Mouse (Mus musculus) MEL (cell line): Measurements from ENCODE around the gene Card10. TPM values are rescaled to one million over a fixed set of nuclear protein-coding genes. Genes with fewer than 3 reads are reported as not detected.

Source experiments
- DNase-seq: peaks from one replicate; pipeline ENCODE4 v3.0.0; 2011; ENCODE audit warnings: low read depth, low spot score
- H3K27ac ChIP-seq: 2 replicates; pipeline ENCODE4 v1.5.1; 2012; ENCODE audit warnings: low read depth, mild to moderate bottlenecking, control low read depth, low read length, moderate library complexity; ENCODE audit not compliant: control insufficient read depth
- H3K27me3 ChIP-seq, 2 experiments: fragments of 150-350 bp in 1 of 2; sonication (generic) in 1 of 2; 2 replicates each; pipeline ENCODE4 v1.6.1; 2012; ENCODE audit warnings: low read length in 2 of 2, mild to moderate bottlenecking in 2 of 2, improper control_type of control experiment in 1 of 2, moderate library complexity in 1 of 2; ENCODE audit not compliant: insufficient read depth in 2 of 2, control insufficient read depth in 1 of 2
- H3K36me3 ChIP-seq, 2 experiments: 2 replicates each; pipeline ENCODE4 v1.6.1; 2012 to 2014; ENCODE audit warnings: low read length in 2 of 2, improper control_type of control experiment in 1 of 2, inconsistent platforms in 1 of 2, mild to moderate bottlenecking in 1 of 2; ENCODE audit not compliant: insufficient read depth in 2 of 2, control insufficient read depth in 1 of 2
- H3K4me1 ChIP-seq, 2 experiments: fragments of 150-350 bp in 1 of 2; sonication (generic) in 1 of 2; 2 replicates each; pipeline ENCODE4 v1.6.1; 2012; ENCODE audit warnings: low read length in 2 of 2, improper control_type of control experiment in 1 of 2, mild to moderate bottlenecking in 1 of 2; ENCODE audit not compliant: insufficient read depth in 2 of 2, control insufficient read depth in 1 of 2
- H3K4me3 ChIP-seq, 2 experiments: fragments of 150-350 bp in 1 of 2; sonication (generic) in 1 of 2; 2 replicates each; pipeline ENCODE4 v1.5.1; 2012; ENCODE audit warnings: low read depth in 2 of 2, low read length in 2 of 2, mild to moderate bottlenecking in 2 of 2, moderate library complexity in 2 of 2, control low read depth in 1 of 2, improper control_type of control experiment in 1 of 2; ENCODE audit not compliant: control insufficient read depth in 1 of 2, insufficient read depth in 1 of 2
- H3K79me2 ChIP-seq: 2 replicates; pipeline ENCODE4 v1.6.1; 2012; ENCODE audit warnings: mild to moderate bottlenecking, low read length, moderate library complexity; ENCODE audit not compliant: control insufficient read depth, poor library complexity, insufficient read depth
- H3K9ac ChIP-seq: 2 replicates; pipeline ENCODE4 v1.6.1; 2012; ENCODE audit warnings: low read depth, mild to moderate bottlenecking, control low read depth, low read length, moderate library complexity; ENCODE audit not compliant: control insufficient read depth, poor library complexity, severe bottlenecking
- H3K9me3 ChIP-seq: fragments of 150-350 bp; sonication (generic); replicated peaks from 2 replicates; pipeline ENCODE4 v1.6.1; 2012; ENCODE audit warnings: mild to moderate bottlenecking, low read length, improper control_type of control experiment, moderate library complexity; ENCODE audit not compliant: insufficient read depth
- CHD1 ChIP-seq: IDR thresholded peaks from 2 replicates; pipeline ENCODE4 v1.6.1; 2012; ENCODE audit warnings: low read depth, mild to moderate bottlenecking, inconsistent platforms, low read length, improper control_type of control experiment
- CHD2 ChIP-seq: IDR thresholded peaks from 2 replicates; pipeline ENCODE4 v1.6.1; 2011; ENCODE audit warnings: low read length, improper control_type of control experiment
- CTCF ChIP-seq, 3 experiments: IDR thresholded peaks in 2 of 3; conservative IDR thresholded peaks in 1 of 3; 2 replicates each; pipeline ENCODE4 v1.5.1; 2011 to 2012; ENCODE audit warnings: low read length in 3 of 3, low read depth in 2 of 3, mild to moderate bottlenecking in 2 of 3, improper control_type of control experiment in 1 of 3, inconsistent platforms in 1 of 3, mixed read lengths in 1 of 3, moderate library complexity in 1 of 3; ENCODE audit not compliant: control insufficient read depth in 1 of 3, insufficient read depth in 1 of 3, poor library complexity in 1 of 3, severe bottlenecking in 1 of 3
- ELF1 ChIP-seq: IDR thresholded peaks from 2 replicates; pipeline ENCODE4 v1.6.1; 2014; ENCODE audit warnings: low read depth, mild to moderate bottlenecking, inconsistent platforms, low read length, improper control_type of control experiment, moderate library complexity
- EP300 ChIP-seq, 2 experiments: IDR thresholded peaks; 2 replicates each; pipeline ENCODE4 v1.6.1; 2011; ENCODE audit warnings: improper control_type of control experiment in 2 of 2, low read length in 2 of 2, low read depth in 1 of 2, mild to moderate bottlenecking in 1 of 2
- ETS1 ChIP-seq: IDR thresholded peaks from 2 replicates; pipeline ENCODE4 v1.6.1; 2012; ENCODE audit warnings: low read depth, mild to moderate bottlenecking, inconsistent platforms, low read length, improper control_type of control experiment, moderate library complexity
- GABPA ChIP-seq: IDR thresholded peaks from 2 replicates; pipeline ENCODE4 v1.6.1; 2012; ENCODE audit warnings: low read depth, mild to moderate bottlenecking, inconsistent platforms, low read length, improper control_type of control experiment, moderate library complexity
- GATA1 ChIP-seq: IDR thresholded peaks from 2 replicates; pipeline ENCODE4 v1.6.1; 2011; ENCODE audit warnings: low read depth, low read length, improper control_type of control experiment
- HCFC1 ChIP-seq: IDR thresholded peaks from 2 replicates; pipeline ENCODE4 v1.6.1; 2012; ENCODE audit warnings: low read depth, mild to moderate bottlenecking, inconsistent platforms, low read length, improper control_type of control experiment, moderate library complexity
- JUND ChIP-seq: IDR thresholded peaks from 2 replicates; pipeline ENCODE4 v1.6.1; 2011; ENCODE audit warnings: low read depth, mild to moderate bottlenecking, improper control_type of control experiment, low read length
- KAT2A ChIP-seq: conservative IDR thresholded peaks from 2 replicates; pipeline ENCODE4 v1.6.1; 2012; ENCODE audit warnings: low read depth, low read length, improper control_type of control experiment, inconsistent platforms
- MAFK ChIP-seq: IDR thresholded peaks from 2 replicates; pipeline ENCODE4 v1.6.1; 2011; ENCODE audit warnings: low read depth, mild to moderate bottlenecking, low read length, improper control_type of control experiment, borderline replicate concordance
- MAX ChIP-seq: IDR thresholded peaks from 2 replicates; pipeline ENCODE4 v1.6.1; 2011; ENCODE audit warnings: low read length, improper control_type of control experiment
- MAZ ChIP-seq: IDR thresholded peaks from 2 replicates; pipeline ENCODE4 v1.6.1; 2012; ENCODE audit warnings: low read depth, mild to moderate bottlenecking, inconsistent platforms, low read length, improper control_type of control experiment
- MEF2A ChIP-seq: IDR thresholded peaks from 2 replicates; pipeline ENCODE4 v1.6.1; 2014; ENCODE audit warnings: low read depth, mild to moderate bottlenecking, inconsistent platforms, low read length, improper control_type of control experiment; ENCODE audit not compliant: poor library complexity, insufficient replicate concordance, severe bottlenecking; ENCODE audit errors: extremely low read depth
- MXI1 ChIP-seq: IDR thresholded peaks from 2 replicates; pipeline ENCODE4 v1.6.1; 2011; ENCODE audit warnings: mild to moderate bottlenecking, low read depth, low read length, improper control_type of control experiment
- MYB ChIP-seq: IDR thresholded peaks from 2 replicates; pipeline ENCODE4 v1.6.1; 2011; ENCODE audit warnings: mild to moderate bottlenecking, low read depth, low read length, improper control_type of control experiment
- MYC ChIP-seq: IDR thresholded peaks from 2 replicates; pipeline ENCODE4 v1.6.1; 2011; ENCODE audit warnings: low read depth, mild to moderate bottlenecking, low read length, improper control_type of control experiment, moderate library complexity
- NELFE ChIP-seq: IDR thresholded peaks from 2 replicates; pipeline ENCODE4 v1.6.1; 2011; ENCODE audit warnings: low read depth, low read length, improper control_type of control experiment
- POLR2A ChIP-seq, 2 experiments: IDR thresholded peaks; 2 replicates each; pipeline ENCODE4 v1.6.1; 2011 to 2012; ENCODE audit warnings: low read length in 2 of 2, mild to moderate bottlenecking in 2 of 2, control low read depth in 1 of 2, improper control_type of control experiment in 1 of 2, low read depth in 1 of 2, moderate library complexity in 1 of 2; ENCODE audit not compliant: control insufficient read depth in 1 of 2, insufficient read depth in 1 of 2, poor library complexity in 1 of 2
- POLR2AphosphoS2 ChIP-seq: IDR thresholded peaks from 2 replicates; pipeline ENCODE4 v1.6.1; 2011; ENCODE audit warnings: low read length, improper control_type of control experiment
- POLR2AphosphoS5 ChIP-seq: IDR thresholded peaks from 2 replicates; pipeline ENCODE4 v1.6.1; 2012; ENCODE audit warnings: low read depth, borderline replicate concordance, mild to moderate bottlenecking, inconsistent platforms, low read length, moderate library complexity, mixed read lengths
- RAD21 ChIP-seq: IDR thresholded peaks from 2 replicates; pipeline ENCODE4 v1.6.1; 2011; ENCODE audit warnings: mild to moderate bottlenecking, low read depth, low read length, improper control_type of control experiment
- RCOR1 ChIP-seq: IDR thresholded peaks from 2 replicates; pipeline ENCODE4 v1.6.1; 2012; ENCODE audit warnings: low read depth, mild to moderate bottlenecking, inconsistent platforms, low read length, improper control_type of control experiment
- SIN3A ChIP-seq: IDR thresholded peaks from 2 replicates; pipeline ENCODE4 v1.6.1; 2012; ENCODE audit warnings: low read length, improper control_type of control experiment, inconsistent platforms
- SMC3 ChIP-seq: IDR thresholded peaks from 2 replicates; pipeline ENCODE4 v1.6.1; 2011; ENCODE audit warnings: low read depth, low read length, improper control_type of control experiment
- USF1 ChIP-seq: IDR thresholded peaks from 2 replicates; pipeline ENCODE4 v1.6.1; 2014; ENCODE audit warnings: low read depth, mild to moderate bottlenecking, inconsistent platforms, low read length, improper control_type of control experiment, moderate library complexity
- USF2 ChIP-seq, 2 experiments: IDR thresholded peaks; 2 replicates each; pipeline ENCODE4 v1.6.1; 2011 to 2012; ENCODE audit warnings: improper control_type of control experiment in 2 of 2, low read length in 2 of 2, borderline replicate concordance in 1 of 2, inconsistent platforms in 1 of 2, low read depth in 1 of 2, mild to moderate bottlenecking in 1 of 2; ENCODE audit not compliant: insufficient read depth in 1 of 2
- ZC3H11A ChIP-seq: IDR thresholded peaks from 2 replicates; pipeline ENCODE4 v1.6.1; 2012; ENCODE audit warnings: low read depth, mild to moderate bottlenecking, inconsistent platforms, low read length, improper control_type of control experiment
- ZKSCAN1 ChIP-seq: IDR thresholded peaks from 2 replicates; pipeline ENCODE4 v1.6.1; 2012; ENCODE audit warnings: low read depth, mild to moderate bottlenecking, inconsistent platforms, low read length, improper control_type of control experiment, moderate library complexity
- ZNF384 ChIP-seq: IDR thresholded peaks from 2 replicates; pipeline ENCODE4 v1.6.1; 2012; ENCODE audit warnings: low read depth, mild to moderate bottlenecking, inconsistent platforms, low read length, improper control_type of control experiment
- polyA plus RNA-seq, 2 experiments: library from polyadenylated mRNA; stranded (reverse) in 1 of 2; unstranded in 1 of 2; fragments of >175 nt in 1 of 2; fragments of >200 nt in 1 of 2; gene quantifications; 2 replicates each; pipeline versions ENCODE4 v1.2.1 to v1.2.4; 2012; ENCODE audit warnings: low replicate concordance in 2 of 2, low read depth in 1 of 2; ENCODE audit not compliant: insufficient read length in 2 of 2, insufficient read depth in 1 of 2, missing spikeins in 1 of 2
- total RNA-seq: library from RNA; depleted of rRNA; stranded (reverse); fragments of 300-350 nt; gene quantifications from 2 replicates; pipeline ENCODE4 v1.2.3, GENCODE M21; 2012

The Card10 gene
- total and polyA plus RNA-seq, 3 experiments, result not detected

DNA sequence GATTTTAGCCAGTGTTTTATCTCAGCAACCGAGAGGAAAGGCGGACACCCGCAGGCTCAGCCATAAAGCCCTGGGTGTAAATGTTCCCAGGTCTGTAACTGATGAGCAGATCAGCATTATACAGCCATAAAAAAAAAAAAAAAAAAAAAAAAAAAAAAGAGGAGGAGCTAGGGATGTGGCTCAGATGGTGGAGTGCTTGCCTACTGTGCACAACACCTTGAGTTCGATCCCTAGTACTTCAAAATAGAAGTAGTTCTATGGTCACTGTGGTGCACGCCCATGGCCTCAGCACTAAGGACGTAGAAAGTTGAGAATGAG lies 13.2 kb upstream of the Card10 start:
- TF ChIP-seq GABPA (no peak), ZNF384 (peak; percentile 51; the same call in 1 of the 2 replicates)
- H3K4me1 ChIP-seq, result peaks cover 6 to 12% of the 10 kb centered on the region in 2 experiments; a peak in 3 of 4 replicates
- no peak for DNase-seq
- H3K27ac ChIP-seq, result no peak overlapping the region
- no peak overlapping the region for H3K9ac ChIP-seq
- H3K36me3 ChIP-seq, result peaks cover 0 to 5% of the 10 kb centered on the region in 2 experiments; a peak in 2 of 4 replicates
- no peaks in the 10 kb centered on the region for H3K79me2 ChIP-seq
- H3K27me3 ChIP-seq, result no peaks in the 10 kb centered on the region
- no peaks in the 10 kb centered on the region for H3K9me3 ChIP-seq
- no peak overlapping the region for H3K4me3 ChIP-seq

DNA sequence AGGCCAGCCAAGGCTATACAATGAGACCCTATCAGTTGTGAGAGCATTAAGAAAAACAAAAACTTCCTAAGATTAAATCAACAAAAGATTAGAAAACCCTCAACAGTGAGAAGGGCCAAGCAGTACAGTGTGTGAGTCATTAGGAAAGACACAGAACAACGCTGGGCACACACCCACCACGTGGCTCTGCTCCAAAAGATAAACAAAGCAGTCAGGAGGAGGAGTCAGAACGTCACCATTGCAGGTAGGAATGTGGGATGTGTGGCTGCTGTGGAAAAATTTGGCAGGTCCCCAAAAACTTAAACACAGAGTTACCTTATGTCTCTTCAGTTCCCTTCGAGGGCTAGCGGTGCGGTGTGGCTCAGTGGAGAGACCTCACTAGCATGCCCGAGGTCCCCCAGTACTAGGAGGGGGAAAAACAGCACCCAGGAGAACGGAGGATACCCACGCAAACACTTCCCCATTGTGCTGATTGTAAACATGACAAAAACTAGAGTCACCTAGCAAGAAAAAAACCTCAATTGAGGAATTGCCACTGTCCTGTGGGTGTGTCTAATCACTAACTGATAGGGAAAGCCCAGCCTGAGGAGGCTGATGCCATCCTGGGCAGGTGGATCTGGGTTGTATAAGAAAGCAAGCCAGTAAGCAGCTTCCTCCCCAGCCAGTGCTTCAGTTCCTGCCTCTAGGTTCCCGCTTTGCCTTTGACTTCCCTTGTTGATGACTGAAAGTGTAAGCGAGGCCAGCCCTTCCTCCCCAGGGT lies 12.7 kb upstream of the Card10 start:
- Histone ChIP-seq H3K36me3 (peaks cover 0 to 5% of the 10 kb centered on the region in 2 experiments; a peak in 2 of 4 replicates), H3K9me3 (no peaks in the 10 kb centered on the region), H3K27ac (no peak overlapping the region), H3K4me3 (no peak overlapping the region), H3K79me2 (no peaks in the 10 kb centered on the region), H3K9ac (no peak overlapping the region), H3K4me1 (peaks cover 6 to 12% of the 10 kb centered on the region in 2 experiments; a peak in 3 of 4 replicates), H3K27me3 (no peaks in the 10 kb centered on the region; a peak in 1 of 4 replicates)
- DNase-seq, result peak; percentile 66
- TF ChIP-seq POLR2A (IDR thresholded peaks at IDR 0.05; ENCODE audit: control insufficient read depth in 1 of 2, insufficient read depth in 1 of 2, low read depth in 1 of 2, low read length in 2 of 2, poor library complexity in 1 of 2) (no peak), CTCF (IDR thresholded peaks at IDR 0.05 in 2 of 3, conservative IDR thresholded peaks at IDR 0.05 in 1 of 3; ENCODE audit: control insufficient read depth in 1 of 3, insufficient read depth in 1 of 3, low read depth in 2 of 3, low read length in 3 of 3, poor library complexity in 1 of 3, severe bottlenecking in 1 of 3) (no peak), MYB (no peak), MYC (peak; percentile 65; the same call in 1 of the 2 replicates), POLR2AphosphoS5 (no peak), USF2 (IDR thresholded peaks at IDR 0.05; ENCODE audit: borderline replicate concordance in 1 of 2, insufficient read depth in 1 of 2, low read depth in 1 of 2, low read length in 2 of 2) (no peak), POLR2AphosphoS2 (no peak), CHD2 (no peak), CHD1 (no peak), JUND (no peak), KAT2A (no peak), MAFK (no peak), GABPA (no peak), EP300 (IDR thresholded peaks at IDR 0.05; ENCODE audit: low read depth in 1 of 2, low read length in 2 of 2) (no peak), ZC3H11A (no peak), ETS1 (0 out of 2 replicates have a peak, but pooled peaks have one; percentile 29), RAD21 (no peak), MXI1 (peak; percentile 93), NELFE (no peak), SMC3 (no peak), HCFC1 (no peak), ZKSCAN1 (no peak), SIN3A (peak; percentile 89), GATA1 (peak; percentile 45; the same call in 1 of the 2 replicates), MEF2A (no peak), ELF1 (no peak), MAX (peak; percentile 97), MAZ (no peak), USF1 (peak; percentile 68), RCOR1 (no peak)
